Mouse (Mus musculus): Measurements from ENCODE around the gene Gm49359. TPM values are rescaled to one million over a fixed set of nuclear protein-coding genes. Genes with fewer than 3 reads are reported as not detected.
"Not testable (repeated sequence)": the region's sequence is repeated elsewhere in the genome, so short reads cannot be mapped to it uniquely, and the experiment has no call there.

Gm49359 gene
- polyA plus RNA-seq (2014; fragmentation: Nextera tagmentation; extraction: Ambion mirVana): 8.9 and 9.7 TPM in 2 replicates

DNA sequence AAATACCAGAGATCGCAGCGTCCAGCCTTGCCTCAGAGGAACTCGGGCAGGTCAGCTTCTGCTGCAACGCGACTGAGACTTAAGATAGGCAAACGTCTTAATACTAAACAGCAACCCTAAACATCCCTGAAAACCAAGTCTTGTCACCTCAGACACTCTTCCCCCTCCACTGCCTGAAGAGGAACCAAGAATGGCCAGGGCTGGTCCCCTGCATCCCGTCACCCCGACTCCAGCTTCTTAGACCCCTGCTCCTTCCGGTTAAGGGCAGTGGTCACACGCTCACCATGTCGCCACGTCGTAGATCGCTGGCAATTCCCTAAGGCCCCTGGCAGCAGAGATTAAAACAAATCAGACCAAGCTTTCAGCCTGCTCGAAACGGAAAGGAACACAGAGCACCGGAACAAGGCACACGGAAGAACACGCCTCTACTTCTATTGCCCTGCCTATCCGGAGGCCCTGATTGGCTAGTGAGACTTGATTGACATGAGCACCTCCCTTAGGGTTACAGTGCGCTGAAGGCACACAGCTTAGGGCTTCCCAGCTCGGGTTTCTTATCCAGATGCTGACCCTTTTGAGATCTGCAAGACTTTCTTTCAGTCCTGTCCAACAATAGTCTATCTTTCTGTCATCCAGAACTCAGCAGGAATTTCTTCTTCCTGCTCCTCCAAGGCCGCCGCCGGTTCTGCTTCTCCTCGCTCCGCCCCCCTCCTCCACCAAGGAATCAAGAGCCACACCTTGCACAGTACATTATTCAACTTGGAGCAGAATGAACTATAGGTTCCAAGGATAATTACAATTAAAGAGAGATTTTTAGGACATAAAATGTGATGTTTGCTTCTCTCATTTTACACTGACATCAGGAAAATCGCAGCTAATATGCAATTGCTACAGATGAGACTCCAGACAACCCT is at the start of gene Gm49359:
Gene Gm49359, minus strand, starts transcription at position 409 of the 911 bp plus-strand sequence.
- peak within 1 kb of the TSS; percentile 68 to 78; a peak in 3 of 4 replicates for H3K27ac ChIP-seq (replicated peaks in 1 of 2; ENCODE audit: control insufficient read depth in 1 of 2, insufficient read depth in 1 of 2, low read depth in 2 of 2, low read length in 2 of 2)
- not testable (repeated sequence) for H3K36me3 ChIP-seq (ENCODE audit: control insufficient read depth, insufficient read depth, low read length); H3K4me1 ChIP-seq (ENCODE audit: control insufficient read depth in 2 of 2, insufficient read depth in 2 of 2, low read length in 2 of 2); H3K27me3 ChIP-seq (ENCODE audit: control insufficient read depth, insufficient read depth, low read length); H3K9me3 ChIP-seq (ENCODE audit: control insufficient read depth, low read length)
- H3K4me3 ChIP-seq (ENCODE audit: control insufficient read depth in 1 of 2, insufficient read depth in 1 of 2, low read depth in 1 of 2, low read length in 2 of 2): peak within 1 kb of the TSS; percentile 64 to 66
- WGBS: 2% methylated on average over 28 of the region's 28 CpGs
- peak; percentile 86 for ATAC-seq (ENCODE audit: insufficient number of reproducible peaks, insufficient read depth, low FRiP score, low read depth)
- peak within 1 kb of the TSS; percentile 56 for H3K4me2 ChIP-seq (ENCODE audit: low read length)
- peak within 1 kb of the TSS; percentile 81 for H3K9ac ChIP-seq (ENCODE audit: low read length)

DNA sequence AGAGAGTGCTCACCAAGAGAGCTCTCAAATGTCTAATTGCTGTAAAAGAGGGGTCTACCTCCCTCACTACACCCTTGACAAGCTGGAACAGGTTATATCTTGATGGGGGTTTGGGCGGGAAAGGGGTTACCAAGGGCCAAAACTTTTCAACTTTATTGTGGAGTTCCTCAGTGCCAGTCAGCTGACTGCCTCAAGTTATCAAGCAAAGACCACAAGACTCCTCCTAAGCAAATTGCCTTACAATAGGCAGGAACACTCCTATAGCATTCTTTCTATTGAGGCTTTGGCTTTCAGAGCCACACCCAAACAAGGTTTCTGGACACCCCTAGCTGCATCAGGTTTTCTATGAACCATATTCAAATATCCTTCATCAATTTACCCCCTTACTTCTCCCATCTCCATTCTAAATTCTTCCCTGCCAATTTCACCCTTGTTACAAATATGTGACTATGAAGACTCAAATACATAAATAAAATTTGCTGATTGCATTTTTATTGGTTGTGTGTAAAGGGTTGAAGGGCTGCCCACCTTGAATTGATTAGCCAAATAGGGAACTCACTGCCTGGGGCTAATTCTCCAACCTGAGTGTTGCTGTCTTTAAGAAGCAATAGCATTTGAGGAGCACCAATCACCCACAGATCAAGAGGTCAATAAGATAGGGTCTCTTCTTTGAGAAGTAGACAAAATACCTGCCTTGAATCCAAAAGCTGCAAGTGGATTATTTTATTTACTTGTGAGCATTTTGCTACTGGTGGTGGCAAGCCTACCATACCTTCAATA is 44.2 kb upstream of the Gm49359 start:
- not testable (repeated sequence) for H3K4me3 ChIP-seq (ENCODE audit: control insufficient read depth in 1 of 2, insufficient read depth in 1 of 2, low read depth in 1 of 2, low read length in 2 of 2); H3K4me2 ChIP-seq (ENCODE audit: low read length); H3K36me3 ChIP-seq (ENCODE audit: control insufficient read depth, insufficient read depth, low read length); H3K9me3 ChIP-seq (ENCODE audit: control insufficient read depth, low read length); ATAC-seq (ENCODE audit: insufficient number of reproducible peaks, insufficient read depth, low FRiP score, low read depth); H3K27ac ChIP-seq (replicated peaks in 1 of 2; ENCODE audit: control insufficient read depth in 1 of 2, insufficient read depth in 1 of 2, low read depth in 2 of 2, low read length in 2 of 2); H3K27me3 ChIP-seq (ENCODE audit: control insufficient read depth, insufficient read depth, low read length); H3K9ac ChIP-seq (ENCODE audit: low read length); H3K4me1 ChIP-seq (ENCODE audit: control insufficient read depth in 2 of 2, insufficient read depth in 2 of 2, low read length in 2 of 2)
- 86% methylated on average over 1 of the region's 1 CpGs for WGBS

DNA sequence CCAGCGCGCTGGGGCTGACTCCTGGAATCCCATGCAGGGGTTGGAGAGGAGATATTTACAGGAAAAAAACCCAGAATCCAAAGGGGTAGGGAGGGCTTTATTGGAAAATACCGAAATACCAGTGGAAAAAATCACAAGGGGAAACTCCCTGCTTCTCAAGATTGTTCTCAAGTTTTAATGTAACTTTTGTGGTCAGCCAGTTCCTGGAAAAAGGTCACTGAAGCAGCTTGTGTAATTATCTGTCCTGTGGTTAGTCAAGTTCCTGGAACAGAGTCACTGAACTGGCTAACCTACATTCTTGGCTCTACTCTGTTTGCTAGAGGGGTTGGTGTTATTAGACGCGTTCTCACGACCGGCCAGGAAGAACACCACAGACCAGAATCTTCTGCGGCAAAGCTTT is 6.0 kb upstream of the Gm49359 start:
- not testable (repeated sequence) for H3K27me3 ChIP-seq (ENCODE audit: control insufficient read depth, insufficient read depth, low read length); H3K4me2 ChIP-seq (ENCODE audit: low read length); ATAC-seq (ENCODE audit: insufficient number of reproducible peaks, insufficient read depth, low FRiP score, low read depth); H3K9ac ChIP-seq (ENCODE audit: low read length); H3K9me3 ChIP-seq (ENCODE audit: control insufficient read depth, low read length); H3K4me1 ChIP-seq (ENCODE audit: control insufficient read depth in 2 of 2, insufficient read depth in 2 of 2, low read length in 2 of 2); H3K27ac ChIP-seq (replicated peaks in 1 of 2; ENCODE audit: control insufficient read depth in 1 of 2, insufficient read depth in 1 of 2, low read depth in 2 of 2, low read length in 2 of 2); H3K36me3 ChIP-seq (ENCODE audit: control insufficient read depth, insufficient read depth, low read length); H3K4me3 ChIP-seq (ENCODE audit: control insufficient read depth in 1 of 2, insufficient read depth in 1 of 2, low read depth in 1 of 2, low read length in 2 of 2)
- WGBS: 88% methylated on average over 8 of the region's 8 CpGs

DNA sequence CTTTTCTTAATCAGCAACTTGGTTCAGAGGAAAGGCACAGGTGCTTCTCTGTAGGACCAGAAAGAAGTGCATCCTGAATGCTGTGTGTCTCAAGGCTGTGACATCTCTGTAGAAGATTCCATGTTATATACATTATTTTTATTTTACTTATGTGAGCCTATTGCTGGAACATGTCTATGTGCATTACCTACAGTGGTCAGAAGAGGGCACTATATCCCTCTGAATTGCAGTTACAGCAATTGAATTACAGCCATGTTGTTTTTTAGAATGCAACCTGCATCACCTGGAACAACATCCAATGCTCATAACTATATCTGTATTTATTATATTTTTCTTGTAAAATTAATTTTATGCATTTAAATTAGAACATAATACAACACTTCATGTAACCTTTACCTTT is 3.3 kb upstream of the Gm49359 start:
- H3K4me1 ChIP-seq (ENCODE audit: control insufficient read depth in 2 of 2, insufficient read depth in 2 of 2, low read length in 2 of 2); H3K4me3 ChIP-seq (ENCODE audit: control insufficient read depth in 1 of 2, insufficient read depth in 1 of 2, low read depth in 1 of 2, low read length in 2 of 2); ATAC-seq (ENCODE audit: insufficient number of reproducible peaks, insufficient read depth, low FRiP score, low read depth); H3K9me3 ChIP-seq (ENCODE audit: control insufficient read depth, low read length); H3K27ac ChIP-seq (replicated peaks in 1 of 2; ENCODE audit: control insufficient read depth in 1 of 2, insufficient read depth in 1 of 2, low read depth in 2 of 2, low read length in 2 of 2); H3K9ac ChIP-seq (ENCODE audit: low read length); H3K27me3 ChIP-seq (ENCODE audit: control insufficient read depth, insufficient read depth, low read length); H3K4me2 ChIP-seq (ENCODE audit: low read length); H3K36me3 ChIP-seq (ENCODE audit: control insufficient read depth, insufficient read depth, low read length): not testable (repeated sequence)

Small RNAs within 50 kb of the gene (microRNA-seq; reads per million reads assigned to microRNA genes)
- gene Gm22256: not detected

Other genes with a start within 250 kb of the Gm49359 start
- gene Gm3604, start 83.7 kb downstream of the Gm49359 start, polyA plus RNA-seq (2014; fragmentation: Nextera tagmentation; extraction: Ambion mirVana): 3.0 and 3.9 TPM in 2 replicates
- gene Zfp935, start 91.7 kb upstream of the Gm49359 start, polyA plus RNA-seq (2014; fragmentation: Nextera tagmentation; extraction: Ambion mirVana): not detected in 2 replicates
- 13.8 and 14.3 TPM in 2 replicates for gene Zfp934, start 104.4 kb upstream of the Gm49359 start, polyA plus RNA-seq (2014; fragmentation: Nextera tagmentation; extraction: Ambion mirVana)
- 6.6 and 7.7 TPM in 2 replicates for gene 6720489N17Rik, start 157.3 kb upstream of the Gm49359 start, polyA plus RNA-seq (2014; fragmentation: Nextera tagmentation; extraction: Ambion mirVana)